Mouse (Mus musculus) G1E-ER4 (cell line): Measurements from ENCODE around the gene Crybb3. TPM values are rescaled to one million over a fixed set of nuclear protein-coding genes. Genes with fewer than 3 reads are reported as not detected.

Source experiments
- GATA1 ChIP-seq: IDR thresholded peaks from one replicate; pipeline ENCODE4 v1.8.0; 2012; ENCODE audit warnings: low read length, inconsistent platforms
- polyA plus RNA-seq: library from polyadenylated mRNA; stranded (reverse); fragments of >175 nt; gene quantifications from 2 replicates; pipeline ENCODE4 v1.2.3, GENCODE M21; 2012

Gene Crybb3
- polyA plus RNA-seq, 1 experiment, result not detected

DNA sequence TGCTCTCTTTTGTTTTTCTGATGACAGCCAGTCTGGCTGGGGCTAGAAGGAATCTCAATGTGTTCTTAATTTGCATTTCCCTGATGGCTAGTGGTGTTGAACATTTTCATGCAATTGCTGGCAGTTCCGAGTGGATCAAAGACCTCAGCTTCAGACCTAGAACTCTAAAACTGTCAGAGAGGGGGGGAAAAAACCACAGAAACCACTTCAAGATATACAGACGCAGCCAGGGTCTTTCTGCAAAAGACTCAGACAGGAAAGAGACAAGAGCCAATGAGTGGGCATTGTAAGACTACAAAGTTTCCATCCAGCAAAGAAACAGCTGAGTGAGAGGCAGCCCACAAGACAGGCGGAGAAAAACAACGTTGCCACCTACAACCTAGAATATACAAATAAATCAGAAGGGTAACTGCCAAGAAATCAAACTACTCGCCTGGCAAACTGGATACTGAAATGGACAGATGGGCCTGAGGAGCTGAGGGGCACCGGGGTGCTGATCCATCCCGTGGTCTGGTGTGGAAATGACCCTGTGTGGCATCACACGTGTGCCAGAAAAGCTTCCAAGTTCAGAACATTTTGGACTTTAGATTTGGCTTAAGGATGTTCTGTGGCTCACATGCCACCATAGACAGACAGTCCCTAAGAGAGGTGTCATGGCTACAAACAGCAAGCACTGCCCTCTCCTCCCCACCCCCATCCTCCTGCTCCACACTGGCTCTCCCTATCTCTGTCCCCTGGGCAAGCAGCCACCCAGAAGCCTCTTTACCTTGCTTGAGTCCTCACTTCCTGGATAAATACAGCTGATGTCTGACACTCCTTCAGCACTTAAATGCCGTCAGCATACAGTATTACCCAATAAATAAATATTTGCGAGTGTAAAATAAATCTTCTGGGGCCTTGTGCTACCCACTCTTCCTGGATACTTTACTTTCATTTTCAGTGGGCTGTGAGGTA is 46.0 kb downstream of the Crybb3 start:
- TF ChIP-seq GATA1, result no peak

DNA sequence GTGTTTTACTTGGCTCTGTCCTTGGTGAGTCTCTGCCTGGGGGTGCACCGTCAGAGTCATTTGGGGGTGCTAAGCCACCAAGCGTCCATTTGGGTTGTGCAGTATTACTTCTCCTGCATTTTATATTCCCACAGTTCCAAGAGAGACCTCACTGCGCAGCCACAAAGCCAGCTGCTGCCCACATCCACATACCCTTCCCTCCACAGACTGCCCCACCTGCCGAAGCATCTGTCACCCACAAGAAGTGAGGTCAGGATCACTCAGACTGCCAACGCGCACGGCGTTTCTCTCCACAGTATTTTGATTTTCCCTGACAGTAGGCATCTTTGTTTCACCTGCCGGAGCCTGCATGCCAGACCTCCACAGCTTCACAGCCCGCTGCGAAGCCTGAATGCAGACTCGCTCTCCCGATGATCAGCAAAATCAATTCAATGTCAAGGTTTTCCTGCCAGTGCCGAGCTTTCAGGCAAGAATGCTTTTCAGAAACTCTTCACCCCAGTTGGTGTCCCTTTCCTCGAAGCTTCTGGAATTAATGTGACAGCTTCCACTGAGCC is 50.1 kb downstream of the Crybb3 start:
- no peak for TF ChIP-seq GATA1

GRCm38 (mm10) chr5:113030082-113030481 is 51.3 kb downstream of the Crybb3 start:
- no peak for TF ChIP-seq GATA1

GRCm38 (mm10) chr5:113026706-113027105 is 54.7 kb downstream of the Crybb3 start:
- no peak for TF ChIP-seq GATA1

Other genes with a start within 250 kb of the Crybb3 start
- gene Myo18b, start 185.2 kb downstream of the Crybb3 start, polyA plus RNA-seq, result not detected in 2 replicates
- not detected in 2 replicates for gene Grk3, start 65.8 kb downstream of the Crybb3 start, polyA plus RNA-seq
- not detected in 2 replicates for gene Crybb2, start 11.5 kb downstream of the Crybb3 start, polyA plus RNA-seq
- gene 2900026A02Rik, start 139.7 kb upstream of the Crybb3 start, polyA plus RNA-seq, result not detected in 2 replicates
- gene Tmem211, start 145.3 kb upstream of the Crybb3 start, polyA plus RNA-seq, result not detected in 2 replicates
- not detected in 2 replicates for gene Sgsm1, start 229.2 kb upstream of the Crybb3 start, polyA plus RNA-seq